10 mouse cellular contexts compared by ENCODE assay signal in the genomic region with DNA sequence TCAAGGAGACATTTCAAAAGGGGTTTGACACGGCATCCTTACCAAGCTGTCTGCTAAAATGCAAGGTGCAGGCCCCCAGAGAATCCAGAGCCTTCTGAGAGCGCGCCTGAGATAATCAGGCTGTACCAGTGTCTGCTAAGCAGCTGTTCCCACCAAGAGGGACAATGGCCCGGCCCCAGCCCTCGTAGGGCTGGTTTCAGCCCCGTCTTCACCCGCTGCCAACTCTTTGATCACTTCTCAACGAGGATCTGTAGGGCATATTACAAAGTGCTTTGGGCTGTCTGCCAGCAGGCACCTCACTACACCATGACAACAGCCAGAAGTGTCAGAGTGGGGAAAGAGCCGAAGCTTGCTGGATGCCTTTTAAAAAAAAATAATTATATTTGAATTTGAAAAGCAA. TPM values are rescaled to one million over a fixed set of nuclear protein-coding genes. Genes with fewer than 3 reads are reported as not detected.
DNase-seq lines count a peak whose midpoint lies in the region; ATAC-seq and TF ChIP-seq lines count a peak whose summit lies in the region.
"Had no signal": no experiment of that assay in that cellular context is flagged by ENCODE, and none has a peak within 500 bp of the region (broad histone marks: within the 10 kb centered on the region; RNA-seq: fewer than 3 reads in every experiment).

No protein-coding gene starts in this region.

- H3K4me1 ChIP-seq in heart, postnatal 0 days (ENCODE audit: control insufficient read depth, insufficient read depth) = peaks cover 9% of the 10 kb centered on the region
- peaks cover 53% of the 10 kb centered on the region for H3K4me1 ChIP-seq in forebrain, embryonic 16.5 days (replicated peaks; ENCODE audit: control insufficient read depth, insufficient read depth, low read length)
- H3K4me1 ChIP-seq in midbrain, embryonic 12.5 days = peaks cover 51% of the 10 kb centered on the region

- 16% methylated on average over 9 of the region's 9 CpGs for WGBS in heart, postnatal 0 days
- WGBS in forebrain, embryonic 16.5 days = 5% methylated on average over 9 of the region's 9 CpGs
- 9% methylated on average over 9 of the region's 9 CpGs for WGBS in midbrain, embryonic 12.5 days

- no peaks in the 10 kb centered on the region for H3K9me3 ChIP-seq in heart, postnatal 0 days (replicated peaks; ENCODE audit: control insufficient read depth, low read length)
- H3K9me3 ChIP-seq in forebrain, embryonic 16.5 days (ENCODE audit: control insufficient read depth, low read length) = no peaks in the 10 kb centered on the region
- H3K9me3 ChIP-seq in midbrain, embryonic 12.5 days = no peaks in the 10 kb centered on the region
- H3K9me3 ChIP-seq: stomach, embryonic 15.5 days had no signal

- no peak for TF ChIP-seq EP300 in heart, postnatal 0 days (IDR thresholded peaks at IDR 0.05; ENCODE audit: low read depth)

- no peak overlapping the region for H3K9ac ChIP-seq in heart, postnatal 0 days (replicated peaks; ENCODE audit: low read depth, low read length)
- 0 out of 2 replicates have a peak overlapping the region, but pooled peaks have one; percentile 13 for H3K9ac ChIP-seq in forebrain, embryonic 16.5 days (replicated peaks; ENCODE audit: low read depth, low read length)
- 0 out of 2 replicates have a peak overlapping the region, but pooled peaks have one; percentile 44 for H3K9ac ChIP-seq in midbrain, embryonic 12.5 days (replicated peaks)
- H3K9ac ChIP-seq: stomach, embryonic 15.5 days had no signal

- no peak overlapping the region for H3K27ac ChIP-seq in heart, postnatal 0 days (ENCODE audit: low read depth)
- H3K27ac ChIP-seq in forebrain, embryonic 16.5 days (ENCODE audit: low read length) = peak overlapping the region; percentile 67
- peak overlapping the region; percentile 79 for H3K27ac ChIP-seq in midbrain, embryonic 12.5 days (replicated peaks)
- H3K27ac ChIP-seq: stomach, embryonic 15.5 days had no signal

- DNase-seq in heart, postnatal 0 days (ENCODE audit: low spot score) = peak; percentile 44
- DNase-seq in heart, adult 8-10 months (ENCODE audit: low spot score) = no peak
- DNase-seq in adrenal gland, postnatal 25 days = peak; percentile 31
- DNase-seq in layer of hippocampus, postnatal 10 days (ENCODE audit: low spot score in 2 of 2) = no peak
- no peak for DNase-seq in left cerebral cortex, adult 18-20 months (ENCODE audit: low spot score in 2 of 2)
- no peak for DNase-seq in testis, postnatal 10 days (ENCODE audit: low spot score)
- DNase-seq: kidney, adult 11 months had no signal

- ATAC-seq in heart, postnatal 0 days (ENCODE audit: insufficient read depth, low read depth) = peak; percentile 78
- ATAC-seq in forebrain, embryonic 16.5 days = peak; percentile 86
- ATAC-seq in midbrain, embryonic 12.5 days (ENCODE audit: low FRiP score, low read depth) = peak; percentile 82

- H3K4me3 ChIP-seq in heart, postnatal 0 days (ENCODE audit: low read depth, low read length) = no peak overlapping the region
- H3K4me3 ChIP-seq in forebrain, embryonic 16.5 days (replicated peaks; ENCODE audit: low read length) = 0 out of 2 replicates have a peak overlapping the region, but pooled peaks have one; percentile 7
- no peak overlapping the region for H3K4me3 ChIP-seq in midbrain, embryonic 12.5 days
- H3K4me3 ChIP-seq: stomach, embryonic 15.5 days had no signal

- H3K36me3 ChIP-seq in heart, postnatal 0 days (replicated peaks; ENCODE audit: control insufficient read depth, insufficient read depth, low read length) = no peaks in the 10 kb centered on the region
- no peaks in the 10 kb centered on the region for H3K36me3 ChIP-seq in forebrain, embryonic 16.5 days (ENCODE audit: control insufficient read depth, insufficient read depth)
- H3K36me3 ChIP-seq in midbrain, embryonic 12.5 days = no peaks in the 10 kb centered on the region
- H3K36me3 ChIP-seq: stomach, embryonic 15.5 days had no signal

- peaks cover 92% of the 10 kb centered on the region for H3K27me3 ChIP-seq in heart, postnatal 0 days (ENCODE audit: control insufficient read depth, insufficient read depth, low read length)
- no peaks in the 10 kb centered on the region; the same call in 1 of the 2 replicates for H3K27me3 ChIP-seq in forebrain, embryonic 16.5 days (replicated peaks; ENCODE audit: control insufficient read depth, insufficient read depth, low read length)
- peaks cover 37% of the 10 kb centered on the region for H3K27me3 ChIP-seq in midbrain, embryonic 12.5 days

- H3K4me2 ChIP-seq in heart, postnatal 0 days (ENCODE audit: low read depth, low read length) = no peak overlapping the region; the same call in 1 of the 2 replicates
- H3K4me2 ChIP-seq in forebrain, embryonic 16.5 days (ENCODE audit: low read length) = peak overlapping the region; percentile 39
- peak overlapping the region; percentile 32 for H3K4me2 ChIP-seq in midbrain, embryonic 12.5 days (replicated peaks)
- H3K4me2 ChIP-seq: stomach, embryonic 15.5 days had no signal

- no peak for TF ChIP-seq CTCF in heart, postnatal 0 days (IDR thresholded peaks at IDR 0.05; ENCODE audit: low read depth)

RNA-seq across cellular contexts. Expression of gene 2410131K14Rik, which starts 29.5 kb away (rescaled TPM):
- total RNA-seq in heart, postnatal 0 days (2014; rRNA removed; ENCODE audit: low replicate concordance) = 4.1 and 7.1 TPM in 2 replicates
- polyA plus RNA-seq in heart, postnatal 0 days (2015; fragmentation: Nextera tagmentation; extraction: Ambion mirVana) = 5.1 and 5.9 TPM in 2 replicates
- 10 to 100 TPM in 1 of 4 experiments, 1 to 10 TPM in 3; 9.2 to 11.5 (median 9.7) TPM for total RNA-seq in heart, adult 8-10 months (2022)
- total RNA-seq in adrenal gland, postnatal 25 days (2021) = 6.6 and 6.8 TPM in 2 replicates
- 17.8 and 18.6 TPM in 2 replicates for polyA plus RNA-seq in forebrain, embryonic 16.5 days (2015; fragmentation: Nextera tagmentation; extraction: Ambion mirVana)
- polyA plus RNA-seq in midbrain, embryonic 12.5 days (2016; fragmentation: Nextera tagmentation; extraction: Ambion mirVana) = 12.6 and 12.8 TPM in 2 replicates
- 10 to 100 TPM; 18.4 to 19.5 TPM for total RNA-seq in layer of hippocampus, postnatal 10 days (2021)
- total RNA-seq in left cerebral cortex, adult 18-20 months (2021) = 10 to 100 TPM; 13.7 to 14.0 TPM

RNA-seq across cellular contexts. Expression of gene Rnft2, which starts 29.6 kb away (rescaled TPM):
- 1.7 and 12.7 TPM in 2 replicates for total RNA-seq in heart, postnatal 0 days (2014; rRNA removed; ENCODE audit: low replicate concordance)
- 0.40 and 0.70 TPM in 2 replicates for polyA plus RNA-seq in heart, postnatal 0 days (2015; fragmentation: Nextera tagmentation; extraction: Ambion mirVana)
- total RNA-seq in heart, adult 8-10 months (2022) = 1 to 10 TPM; 1.8 to 2.3 (median 2.0) TPM
- 3.7 and 4.9 TPM in 2 replicates for total RNA-seq in adrenal gland, postnatal 25 days (2021)
- polyA plus RNA-seq in forebrain, embryonic 16.5 days (2015; fragmentation: Nextera tagmentation; extraction: Ambion mirVana) = 9.4 and 11.1 TPM in 2 replicates
- 8.7 and 10.3 TPM in 2 replicates for polyA plus RNA-seq in midbrain, embryonic 12.5 days (2016; fragmentation: Nextera tagmentation; extraction: Ambion mirVana)
- total RNA-seq in layer of hippocampus, postnatal 10 days (2021) = 10 to 100 TPM; 85.9 to 91.1 TPM
- total RNA-seq in left cerebral cortex, adult 18-20 months (2021) = 10 to 100 TPM; 71.8 to 72.7 TPM

Comparison
In these comparisons a context has a peak if more than half of its experiments do, and no peak if none do; other contexts are left out.
1. DNase-seq: peak in heart, postnatal 0 days (single experiment) and adrenal gland, postnatal 25 days (single experiment); none in heart, adult 8-10 months (single experiment), layer of hippocampus, postnatal 10 days (0 of 2), left cerebral cortex, adult 18-20 months (0 of 2) and testis, postnatal 10 days (single experiment).
2. Peak in every context shown above with its lines, with median percentiles within 50 percentile points of each other: ATAC-seq.